Comparison of ENCODE assay signal across 8 mouse cellular contexts in the genomic region with DNA sequence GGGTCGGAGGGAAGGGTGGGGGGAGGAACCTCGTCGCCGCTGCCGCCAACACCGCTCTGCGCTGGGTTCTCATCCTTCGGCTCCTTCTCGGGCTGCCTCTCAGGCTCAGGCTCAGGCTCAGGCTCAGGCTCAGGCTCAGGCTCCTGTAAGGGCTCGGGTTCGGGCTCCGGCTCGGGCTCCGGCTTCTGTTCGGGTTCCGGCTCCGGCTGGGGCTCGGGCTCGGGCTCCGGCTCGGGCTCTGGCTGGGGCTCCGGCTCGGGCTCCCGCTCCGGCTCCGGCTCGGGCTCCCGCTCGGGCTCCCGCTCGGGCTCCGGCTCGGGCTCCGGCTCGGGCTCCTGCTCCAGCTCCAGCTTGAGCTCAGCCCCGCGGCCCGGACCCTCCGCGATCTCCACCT. TPM values are rescaled to one million over a fixed set of nuclear protein-coding genes. Genes with fewer than 3 reads are reported as not detected.
DNase-seq lines count a peak whose midpoint lies in the region; ATAC-seq and TF ChIP-seq lines count a peak whose summit lies in the region.

No protein-coding gene starts in this region.

- peak overlapping the region; percentile 60 to 78 for H3K4me3 ChIP-seq in heart, embryonic 14.5 days (ENCODE audit: control insufficient read depth in 1 of 2, insufficient read depth in 1 of 2, low read depth in 1 of 2, low read length in 2 of 2)
- peak overlapping the region; percentile 89 for H3K4me3 ChIP-seq in ES-Bruce4 (ENCODE audit: low read depth, low read length)
- H3K4me3 ChIP-seq in forebrain, embryonic 14.5 days (ENCODE audit: low read depth, low read length) = peak overlapping the region; percentile 49
- peak overlapping the region; percentile 61 for H3K4me3 ChIP-seq in liver, embryonic 16.5 days (ENCODE audit: low read depth, low read length)

- DNase-seq in heart, postnatal 25 days (ENCODE audit: low spot score) = no peak
- DNase-seq in forebrain, embryonic 14.5 days (ENCODE audit: low spot score) = no peak
- no peak for DNase-seq in T-cell, adult 2 months (ENCODE audit: low spot score)
- DNase-seq in cerebellum, postnatal 36 days = no peak
- DNase-seq in left cerebral cortex, postnatal 36 days (ENCODE audit: low spot score in 2 of 2) = no peak

- peaks cover 5 to 8% of the 10 kb centered on the region in 2 experiments; a peak in 1 of 4 replicates for H3K4me1 ChIP-seq in heart, embryonic 14.5 days (ENCODE audit: control insufficient read depth in 2 of 2, insufficient read depth in 2 of 2, low read length in 2 of 2)
- no peaks in the 10 kb centered on the region for H3K4me1 ChIP-seq in ES-Bruce4 (ENCODE audit: control insufficient read depth, insufficient read depth, low read length)
- H3K4me1 ChIP-seq in forebrain, embryonic 14.5 days (ENCODE audit: control insufficient read depth, insufficient read depth, low read length) = no peaks in the 10 kb centered on the region; the same call in 1 of the 2 replicates
- no peaks in the 10 kb centered on the region for H3K4me1 ChIP-seq in liver, embryonic 16.5 days (ENCODE audit: control insufficient read depth, low read depth, low read length)

- intact Hi-C loops in heart, postnatal 25 days (cut with DNase I) = loop anchor here (5.0 kb wide), 2 partner anchors 42 to 53 kb away; no protein-coding TSS in a partner anchor
- intact Hi-C loops in left cerebral cortex, postnatal 36 days (cut with DNase I) = loop anchor here (2.0 kb wide), 1 partner anchor 53 kb away; no protein-coding TSS in a partner anchor

- TF ChIP-seq CTCF in ES-Bruce4 (IDR thresholded peaks at IDR 0.05; ENCODE audit: low read depth, low read length) = no peak

- peak overlapping the region; percentile 74 to 88 for H3K27ac ChIP-seq in heart, embryonic 14.5 days (replicated peaks in 1 of 2; ENCODE audit: control insufficient read depth in 1 of 2, insufficient read depth in 1 of 2, low read depth in 2 of 2, low read length in 2 of 2)
- peak overlapping the region; percentile 59; the same call in 1 of the 2 replicates for H3K27ac ChIP-seq in ES-Bruce4 (ENCODE audit: insufficient read depth, low read length)
- H3K27ac ChIP-seq in forebrain, embryonic 14.5 days (ENCODE audit: low read depth, low read length) = peak overlapping the region; percentile 83
- H3K27ac ChIP-seq in liver, embryonic 16.5 days (ENCODE audit: low read length) = no peak overlapping the region

- no peaks in the 10 kb centered on the region for H3K27me3 ChIP-seq in heart, embryonic 14.5 days (ENCODE audit: control insufficient read depth, insufficient read depth, low read length)
- no peaks in the 10 kb centered on the region for H3K27me3 ChIP-seq in ES-Bruce4 (ENCODE audit: control insufficient read depth, insufficient read depth, low read length, poor library complexity, severe bottlenecking)
- no peaks in the 10 kb centered on the region for H3K27me3 ChIP-seq in forebrain, embryonic 14.5 days (replicated peaks; ENCODE audit: control insufficient read depth, insufficient read depth, low read length)
- peaks cover 4% of the 10 kb centered on the region for H3K27me3 ChIP-seq in liver, embryonic 16.5 days (ENCODE audit: control insufficient read depth, insufficient read depth, low read depth, low read length)

- TF ChIP-seq POLR2A in ES-Bruce4 (IDR thresholded peaks at IDR 0.05; ENCODE audit: insufficient read depth, low read length) = no peak

- WGBS in heart, embryonic 14.5 days = 21% methylated on average over 29 of the region's 40 CpGs
- 27% methylated on average over 16 of the region's 40 CpGs for WGBS in forebrain, embryonic 14.5 days
- 28% methylated on average over 36 of the region's 40 CpGs for WGBS in liver, embryonic 16.5 days (ENCODE audit: insufficient replicate concordance)

- peak overlapping the region; percentile 74 for H3K9ac ChIP-seq in heart, embryonic 14.5 days (ENCODE audit: low read length)
- H3K9ac ChIP-seq in ES-Bruce4 (ENCODE audit: low read depth, poor library complexity, severe bottlenecking) = peak overlapping the region; percentile 95
- peak overlapping the region; percentile 71 for H3K9ac ChIP-seq in forebrain, embryonic 14.5 days (ENCODE audit: low read length)
- peak overlapping the region; percentile 45 for H3K9ac ChIP-seq in liver, embryonic 16.5 days (ENCODE audit: low read depth, low read length)

- no peak for TF ChIP-seq EP300 in ES-Bruce4 (IDR thresholded peaks at IDR 0.05; ENCODE audit: insufficient read depth, low read depth, low read length)

- peak overlapping the region; percentile 85 for H3K4me2 ChIP-seq in heart, embryonic 14.5 days (ENCODE audit: low read length)
- peak overlapping the region; percentile 70 for H3K4me2 ChIP-seq in forebrain, embryonic 14.5 days (ENCODE audit: low read length)
- peak overlapping the region; percentile 62 for H3K4me2 ChIP-seq in liver, embryonic 16.5 days (ENCODE audit: low read depth, low read length)

- no peak for ATAC-seq in heart, embryonic 14.5 days (ENCODE audit: insufficient number of reproducible peaks, insufficient read depth, low FRiP score, low read depth)
- ATAC-seq in forebrain, embryonic 14.5 days = peak; percentile 57
- ATAC-seq in liver, embryonic 16.5 days (ENCODE audit: low read depth) = peak; percentile 35; the same call in 1 of the 2 replicates

- H3K36me3 ChIP-seq in heart, embryonic 14.5 days (ENCODE audit: control insufficient read depth, insufficient read depth, low read length) = no peaks in the 10 kb centered on the region
- H3K36me3 ChIP-seq in ES-Bruce4 (ENCODE audit: control insufficient read depth, insufficient read depth, low read length, poor library complexity, severe bottlenecking) = no peaks in the 10 kb centered on the region
- H3K36me3 ChIP-seq in forebrain, embryonic 14.5 days (ENCODE audit: control insufficient read depth, insufficient read depth, low read length) = no peaks in the 10 kb centered on the region
- H3K36me3 ChIP-seq in liver, embryonic 16.5 days (ENCODE audit: control insufficient read depth, insufficient read depth) = no peaks in the 10 kb centered on the region

- H3K9me3 ChIP-seq in heart, embryonic 14.5 days (ENCODE audit: control insufficient read depth, low read length) = no peaks in the 10 kb centered on the region
- no peaks in the 10 kb centered on the region for H3K9me3 ChIP-seq in ES-Bruce4 (replicated peaks; ENCODE audit: control insufficient read depth, insufficient read depth, low read length, poor library complexity, severe bottlenecking)
- no peaks in the 10 kb centered on the region for H3K9me3 ChIP-seq in forebrain, embryonic 14.5 days (replicated peaks; ENCODE audit: control insufficient read depth, low read length)
- H3K9me3 ChIP-seq in liver, embryonic 16.5 days (replicated peaks; ENCODE audit: control insufficient read depth, low read length) = no peaks in the 10 kb centered on the region

RNA-seq across cellular contexts. Expression of a gene that starts 0.3 kb away (rescaled TPM):
- 0.35 and 0.47 TPM in 2 replicates for polyA plus RNA-seq in heart, embryonic 14.5 days (2014; fragmentation: Nextera tagmentation; extraction: Ambion mirVana)
- total RNA-seq in heart, postnatal 25 days (2021) = under 1 TPM; 0.56 to 0.83 TPM
- polyA plus RNA-seq in ES-Bruce4 (2011; ENCODE audit: insufficient read depth, insufficient read length, low read depth, missing spikeins) = 7.1 and 8.4 TPM in 2 replicates
- polyA plus RNA-seq in forebrain, embryonic 14.5 days (2014; fragmentation: Nextera tagmentation; extraction: Ambion mirVana) = 0.75 TPM in 2 replicates
- 0.02 and 0.04 TPM in 2 replicates for polyA plus RNA-seq in liver, embryonic 16.5 days (2015; fragmentation: Nextera tagmentation; extraction: Ambion mirVana)
- 10 to 100 TPM; 12.3 to 14.6 TPM for total RNA-seq in left cerebral cortex, postnatal 36 days (2021)

RNA-seq across cellular contexts. Expression of a gene that starts 56.2 kb away (rescaled TPM):
- polyA plus RNA-seq in heart, embryonic 14.5 days (2014; fragmentation: Nextera tagmentation; extraction: Ambion mirVana) = 25.1 and 27.1 TPM in 2 replicates
- total RNA-seq in heart, postnatal 25 days (2021) = 1 to 10 TPM; 2.7 to 5.0 TPM
- polyA plus RNA-seq in ES-Bruce4 (2011; ENCODE audit: insufficient read depth, insufficient read length, low read depth, missing spikeins) = 43.1 and 47.2 TPM in 2 replicates
- 6.0 and 6.5 TPM in 2 replicates for polyA plus RNA-seq in forebrain, embryonic 14.5 days (2014; fragmentation: Nextera tagmentation; extraction: Ambion mirVana)
- 3.3 and 3.4 TPM in 2 replicates for polyA plus RNA-seq in liver, embryonic 16.5 days (2015; fragmentation: Nextera tagmentation; extraction: Ambion mirVana)
- total RNA-seq in left cerebral cortex, postnatal 36 days (2021) = 1 to 10 TPM; 8.9 to 9.0 TPM

Comparison
In these comparisons a context has a peak if more than half of its experiments do, and no peak if none do; other contexts are left out.
1. H3K9ac ChIP-seq: peak in every context shown above with its lines; median percentile 95 in ES-Bruce4; 74 in heart, embryonic 14.5 days; 71 in forebrain, embryonic 14.5 days; 45 in liver, embryonic 16.5 days.